Mouse (Mus musculus): ENCODE measurements around the gene Bach1.

- no peak for TF ChIP-seq CTCF (IDR thresholded peaks at IDR 0.05)
- no peak for TF ChIP-seq EP300 (IDR thresholded peaks at IDR 0.05)
Observed at GRCm38 (mm10) chr16:87657291-87657690, 41.5 kb upstream of the Bach1 start.
